Mouse (Mus musculus) monocyte, adult 2 months (primary cell): ENCODE measurements around the gene Klhl29.

Source experiments
- DNase-seq, 2 experiments: peaks; one replicate each; pipeline ENCODE4 v3.0.0; 2022; ENCODE audit warnings: low spot score in 2 of 2, low read depth in 1 of 2

Klhl29 gene

GRCm38 (mm10) chr12:5038008-5038407 lies 337.5 kb downstream of the Klhl29 start:
- no peak for DNase-seq

GRCm38 (mm10) chr12:5029035-5029434 lies 346.4 kb downstream of the Klhl29 start:
- DNase-seq: no peak
